Mouse (Mus musculus) embryonic fibroblast, embryonic 13.5 days (primary cell): ENCODE data around the gene Galnt2.

ENCODE experiments used
- CTCF ChIP-seq: IDR thresholded peaks from 2 replicates; pipeline ENCODE4 v1.5.1; 2011; ENCODE audit warnings: mild to moderate bottlenecking, control low read depth, low read length, moderate library complexity, borderline replicate concordance; ENCODE audit not compliant: insufficient read depth
- POLR2A ChIP-seq: IDR thresholded peaks from 2 replicates; pipeline ENCODE4 v1.6.1; 2011; ENCODE audit warnings: low read depth, mild to moderate bottlenecking, control low read depth, low read length, moderate library complexity

GRCm38 (mm10) chr8:124284984-124285576, 53.9 kb downstream of the Galnt2 start:
- TF ChIP-seq POLR2A: no peak
- TF ChIP-seq CTCF: no peak
